Mouse (Mus musculus): ENCODE measurements around the gene Taf13. TPM values are rescaled to one million over a fixed set of nuclear protein-coding genes. Genes with fewer than 3 reads are reported as not detected.

Taf13 gene
- total and polyA plus RNA-seq, 2 experiments from 2014 or later, result 12.4 to 38.9 TPM

GRCm38 (mm10) chr3:108536517-108537260 lies 34.8 kb upstream of the Taf13 start, which contains the start of gene 5330417C22Rik:
TSS of gene 5330417C22Rik (minus strand) at chr3:108536536.
- Histone ChIP-seq H3K9me3 (ENCODE audit: low read length) (no peaks in the 10 kb centered on the region), H3K4me1 (ENCODE audit: insufficient read depth, low read length) (no peaks in the 10 kb centered on the region), H3K36me3 (ENCODE audit: insufficient read depth, low read length) (no peaks in the 10 kb centered on the region), H3K27ac (peak within 1 kb of the TSS; percentile 69), H3K4me2 (ENCODE audit: low read depth, low read length) (peak within 1 kb of the TSS; percentile 70), H3K4me3 (ENCODE audit: low read length) (peak within 1 kb of the TSS; percentile 46), H3K27me3 (ENCODE audit: insufficient read depth, low read length) (0 out of 2 replicates have a peak, but pooled peaks cover 3% of the 10 kb centered on the region), H3K9ac (replicated peaks; ENCODE audit: low read length) (peak within 1 kb of the TSS; percentile 49)
- DNase-seq (ENCODE audit: low spot score), result peak; percentile 92
- no peak for TF ChIP-seq CTCF (IDR thresholded peaks at IDR 0.05; ENCODE audit: low read depth)
- 1% methylated on average over 35 of the region's 35 CpGs for WGBS
- peak; percentile 97 for ATAC-seq

- Histone ChIP-seq H3K9me3 (ENCODE audit: low read length) (no peaks in the 10 kb centered on the region), H3K4me1 (ENCODE audit: insufficient read depth, low read length) (no peaks in the 10 kb centered on the region), H3K4me2 (ENCODE audit: low read depth, low read length) (peak overlapping the region; percentile 51), H3K36me3 (ENCODE audit: insufficient read depth, low read length) (no peaks in the 10 kb centered on the region), H3K27ac (peak overlapping the region; percentile 43), H3K27me3 (ENCODE audit: insufficient read depth, low read length) (0 out of 2 replicates have a peak, but pooled peaks cover 3% of the 10 kb centered on the region), H3K9ac (replicated peaks; ENCODE audit: low read length) (peak overlapping the region; percentile 1; the same call in 1 of the 2 replicates), H3K4me3 (ENCODE audit: low read length) (peak overlapping the region; percentile 19)
- ATAC-seq (peak; percentile 70), DNase-seq (ENCODE audit: low spot score) (peak; percentile 95)
- WGBS, result 4% methylated on average over 17 of the region's 17 CpGs
- peak; percentile 89 for TF ChIP-seq CTCF (IDR thresholded peaks at IDR 0.05; ENCODE audit: low read depth)
These were observed 34.2 kb upstream of the Taf13 start for GRCm38 (mm10) chr3:108537303-108537702.

GRCm38 (mm10) chr3:108542299-108542698 lies 29.2 kb upstream of the Taf13 start:
- Histone ChIP-seq H3K9ac (replicated peaks; ENCODE audit: low read length) (no peak overlapping the region), H3K4me1 (ENCODE audit: insufficient read depth, low read length) (no peaks in the 10 kb centered on the region), H3K4me3 (ENCODE audit: low read length) (no peak overlapping the region), H3K9me3 (ENCODE audit: low read length) (no peaks in the 10 kb centered on the region), H3K36me3 (ENCODE audit: insufficient read depth, low read length) (no peaks in the 10 kb centered on the region), H3K27me3 (ENCODE audit: insufficient read depth, low read length) (no peaks in the 10 kb centered on the region), H3K4me2 (ENCODE audit: low read depth, low read length) (no peak overlapping the region), H3K27ac (no peak overlapping the region)
- TF ChIP-seq CTCF (IDR thresholded peaks at IDR 0.05; ENCODE audit: low read depth), result no peak
- 84% methylated on average over 11 of the region's 11 CpGs for WGBS
- no peak for DNase-seq (ENCODE audit: low spot score)
- no peak for ATAC-seq

GRCm38 (mm10) chr3:108554111-108554561 lies 17.4 kb upstream of the Taf13 start:
- Histone ChIP-seq H3K36me3 (ENCODE audit: insufficient read depth, low read length) (peaks cover 18% of the 10 kb centered on the region; the same call in 1 of the 2 replicates), H3K27ac (peak overlapping the region; percentile 91), H3K27me3 (ENCODE audit: insufficient read depth, low read length) (no peaks in the 10 kb centered on the region), H3K4me3 (ENCODE audit: low read length) (peak overlapping the region; percentile 74), H3K4me2 (ENCODE audit: low read depth, low read length) (peak overlapping the region; percentile 83), H3K4me1 (ENCODE audit: insufficient read depth, low read length) (no peaks in the 10 kb centered on the region), H3K9me3 (ENCODE audit: low read length) (no peaks in the 10 kb centered on the region), H3K9ac (replicated peaks; ENCODE audit: low read length) (peak overlapping the region; percentile 94)
- DNase-seq (ENCODE audit: low spot score), result peak; percentile 53
- ATAC-seq, result peak; percentile 77
- WGBS, result under 1% methylated on average over 41 of the region's 42 CpGs
- TF ChIP-seq CTCF (IDR thresholded peaks at IDR 0.05; ENCODE audit: low read depth), result no peak

GRCm38 (mm10) chr3:108554587-108555312 lies 16.7 kb upstream of the Taf13 start:
- H3K4me2 ChIP-seq (ENCODE audit: low read depth, low read length), result peak overlapping the region; percentile 83
- H3K27me3 ChIP-seq (ENCODE audit: insufficient read depth, low read length), result no peaks in the 10 kb centered on the region
- no peaks in the 10 kb centered on the region for H3K4me1 ChIP-seq (ENCODE audit: insufficient read depth, low read length)
- peak overlapping the region; percentile 91 for H3K27ac ChIP-seq
- DNase-seq (ENCODE audit: low spot score) (peak; percentile 99), ATAC-seq (peak; percentile 97)
- 18% methylated on average over 22 of the region's 22 CpGs for whole genome bisulfite sequencing
- peak; percentile 93 for TF ChIP-seq CTCF (IDR thresholded peaks at IDR 0.05; ENCODE audit: low read depth)
- H3K9me3 ChIP-seq (ENCODE audit: low read length), result no peaks in the 10 kb centered on the region
- peak overlapping the region; percentile 94 for H3K9ac ChIP-seq (replicated peaks; ENCODE audit: low read length)
- peak overlapping the region; percentile 74 for H3K4me3 ChIP-seq (ENCODE audit: low read length)
- H3K36me3 ChIP-seq (ENCODE audit: insufficient read depth, low read length), result peaks cover 18% of the 10 kb centered on the region; the same call in 1 of the 2 replicates

GRCm38 (mm10) chr3:108557888-108558287 lies 13.6 kb upstream of the Taf13 start:
- WGBS, result 95% methylated on average over 4 of the region's 4 CpGs
- no peaks in the 10 kb centered on the region for H3K9me3 ChIP-seq (ENCODE audit: low read length)

More at GRCm38 (mm10) chr3:108557888-108558287, 13.6 kb upstream of the Taf13 start:
- ATAC-seq (no peak), DNase-seq (ENCODE audit: low spot score) (no peak)
- Histone ChIP-seq H3K4me2 (ENCODE audit: low read depth, low read length) (no peak overlapping the region), H3K27me3 (ENCODE audit: insufficient read depth, low read length) (no peaks in the 10 kb centered on the region), H3K9ac (replicated peaks; ENCODE audit: low read length) (no peak overlapping the region), H3K4me1 (ENCODE audit: insufficient read depth, low read length) (peaks cover 7% of the 10 kb centered on the region), H3K27ac (no peak overlapping the region), H3K4me3 (ENCODE audit: low read length) (no peak overlapping the region), H3K36me3 (ENCODE audit: insufficient read depth, low read length) (peaks cover 18% of the 10 kb centered on the region; the same call in 1 of the 2 replicates)
- TF ChIP-seq CTCF (IDR thresholded peaks at IDR 0.05; ENCODE audit: low read depth), result no peak
